Mouse (Mus musculus) embryonic fibroblast, embryonic 13.5 days (primary cell): ENCODE measurements at regions not wholly inside any gene's neighbourhood (a gene's known extent, or its start where the extent isn't known, plus 50 kb on each side); places are given as distances from the start of the nearest gene placed in this dataset.
"Not testable (repeated sequence)": the region's sequence is repeated elsewhere in the genome, so short reads cannot be mapped to it uniquely, and the experiment has no call there.

Experiments used
- H3K27ac ChIP-seq: 2 replicates; pipeline ENCODE4 v1.5.1; 2012; ENCODE audit warnings: low read length, control low read depth, inconsistent platforms; ENCODE audit not compliant: insufficient read depth
- H3K4me1 ChIP-seq: 2 replicates; pipeline ENCODE4 v1.6.1; 2011; ENCODE audit warnings: low read length; ENCODE audit not compliant: control insufficient read depth, insufficient read depth
- H3K4me3 ChIP-seq: 2 replicates; pipeline ENCODE4 v1.5.1; 2011; ENCODE audit warnings: mild to moderate bottlenecking, control low read depth, low read length; ENCODE audit not compliant: insufficient read depth
- CTCF ChIP-seq: IDR thresholded peaks from 2 replicates; pipeline ENCODE4 v1.5.1; 2011; ENCODE audit warnings: mild to moderate bottlenecking, control low read depth, low read length, moderate library complexity, borderline replicate concordance; ENCODE audit not compliant: insufficient read depth
- POLR2A ChIP-seq: IDR thresholded peaks from 2 replicates; pipeline ENCODE4 v1.6.1; 2011; ENCODE audit warnings: low read depth, mild to moderate bottlenecking, control low read depth, low read length, moderate library complexity

DNA sequence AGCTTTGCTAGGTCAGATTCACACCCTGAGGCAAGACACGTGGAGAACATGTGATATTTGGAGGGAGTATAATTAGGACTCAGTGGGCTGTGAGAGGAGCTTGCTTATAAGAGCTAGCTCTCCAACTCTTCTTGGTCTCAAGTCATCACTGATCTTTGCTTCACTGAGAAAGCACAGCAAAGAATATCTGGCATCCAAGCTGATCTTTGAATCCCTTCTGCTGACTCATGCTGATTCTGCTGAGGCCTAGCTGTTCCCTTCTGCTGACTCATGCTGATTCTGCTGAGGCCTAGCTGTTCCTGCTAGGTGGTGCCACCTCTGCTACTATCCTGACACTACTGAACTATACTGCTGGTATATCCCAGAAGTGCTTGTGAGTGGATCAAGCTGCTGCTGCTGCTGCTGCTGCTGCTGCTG, 639.0 kb upstream of the Slc8a1 start:
- no peak overlapping the region for H3K4me3 ChIP-seq
- TF ChIP-seq POLR2A (no peak), CTCF (no peak)
- no peaks in the 10 kb centered on the region; the same call in 1 of the 2 replicates for H3K4me1 ChIP-seq
- H3K27ac ChIP-seq = peak overlapping the region; percentile 67

DNA sequence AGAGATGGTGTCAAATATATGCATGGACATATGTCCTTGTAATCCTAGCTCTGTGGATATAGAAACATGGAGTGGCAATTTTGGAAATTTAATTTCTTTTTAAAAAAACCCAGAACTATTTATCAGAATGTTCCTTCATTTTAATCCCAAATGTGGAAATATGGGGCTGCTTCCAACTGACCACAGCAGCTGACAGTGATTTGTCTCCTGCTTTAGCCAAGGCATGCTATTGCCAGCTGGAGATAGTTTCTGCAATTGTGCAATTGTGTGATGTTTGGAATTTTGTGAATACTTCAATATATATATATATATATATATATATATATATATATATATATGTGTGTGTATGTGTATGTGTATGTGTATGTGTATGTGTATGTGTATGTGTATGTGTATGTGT, 629.7 kb upstream of the Slc8a1 start:
- no peak for TF ChIP-seq POLR2A
- TF ChIP-seq CTCF = no peak
- Histone ChIP-seq H3K4me1 (no peaks in the 10 kb centered on the region), H3K4me3 (no peak overlapping the region)

DNA sequence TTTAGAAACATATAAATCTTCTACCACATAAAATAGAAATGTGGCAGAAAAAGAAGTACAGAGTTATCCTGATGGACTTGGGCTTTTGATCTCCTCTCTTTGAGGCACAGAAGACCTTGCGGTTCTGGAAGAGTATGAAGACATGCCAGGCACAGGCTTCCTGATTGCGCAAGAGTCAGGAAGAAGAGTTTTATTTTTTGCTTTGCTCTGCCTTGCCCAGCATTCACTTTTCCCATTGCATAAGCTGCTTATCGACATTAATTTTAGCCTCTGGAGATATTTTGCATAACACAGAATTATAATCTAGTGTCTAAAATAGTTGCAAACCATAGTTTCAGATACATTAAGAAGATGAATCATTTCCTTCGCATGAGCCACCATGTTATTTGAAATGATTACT, 627.8 kb upstream of the Slc8a1 start:
- TF ChIP-seq POLR2A = no peak
- no peak for TF ChIP-seq CTCF
- no peak overlapping the region for H3K4me3 ChIP-seq
- no peaks in the 10 kb centered on the region for H3K4me1 ChIP-seq
- H3K27ac ChIP-seq = no peak overlapping the region

More for the DNA sequence above, 629.7 kb upstream of the Slc8a1 start:
- H3K27ac ChIP-seq = no peak overlapping the region

DNA sequence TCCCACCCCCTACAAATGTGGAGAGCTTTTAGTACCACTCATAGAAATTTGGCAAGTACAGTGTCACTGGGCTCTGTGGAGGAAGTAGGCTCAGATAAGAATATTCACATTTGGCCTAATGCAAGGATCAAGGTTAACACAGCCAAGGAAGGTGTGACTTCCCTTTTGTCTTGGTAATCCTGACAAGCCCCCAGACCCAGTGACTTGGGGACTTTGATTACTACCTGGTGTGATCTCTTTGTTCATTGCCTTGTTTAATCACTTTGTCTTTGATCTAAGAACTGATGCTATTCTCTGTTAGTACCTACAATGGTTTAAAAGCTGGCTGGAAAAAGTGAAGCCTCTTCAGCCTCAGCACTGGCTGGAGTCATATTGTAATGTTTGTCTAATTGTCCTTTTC, 610.5 kb upstream of the Slc8a1 start:
- TF ChIP-seq POLR2A (no peak), CTCF (no peak)

DNA sequence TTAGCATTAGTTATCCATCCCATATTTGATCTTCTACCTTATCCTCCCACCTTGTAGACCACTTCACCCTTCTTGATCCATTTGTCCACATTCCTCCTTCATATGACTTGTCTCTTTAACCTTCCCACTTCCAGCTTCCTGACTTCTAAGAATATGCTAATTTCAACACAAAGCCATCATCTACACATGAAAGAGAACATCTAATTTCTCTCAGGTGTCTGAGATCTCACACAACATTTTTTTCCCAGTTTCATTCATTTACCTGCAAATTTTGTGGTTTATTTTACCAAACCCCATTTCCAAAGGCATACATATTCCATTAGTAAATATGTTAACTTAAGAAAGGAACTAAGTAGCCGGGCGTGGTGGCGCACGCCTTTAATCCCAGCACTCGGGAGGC, 593.3 kb upstream of the Slc8a1 start:
- no peak overlapping the region for H3K27ac ChIP-seq
- H3K4me3 ChIP-seq = no peak overlapping the region
- TF ChIP-seq POLR2A = no peak
- no peak for TF ChIP-seq CTCF
- no peaks in the 10 kb centered on the region for H3K4me1 ChIP-seq

More for the DNA sequence above, 610.5 kb upstream of the Slc8a1 start:
- Histone ChIP-seq H3K4me3 (no peak overlapping the region), H3K4me1 (no peaks in the 10 kb centered on the region), H3K27ac (no peak overlapping the region)

DNA sequence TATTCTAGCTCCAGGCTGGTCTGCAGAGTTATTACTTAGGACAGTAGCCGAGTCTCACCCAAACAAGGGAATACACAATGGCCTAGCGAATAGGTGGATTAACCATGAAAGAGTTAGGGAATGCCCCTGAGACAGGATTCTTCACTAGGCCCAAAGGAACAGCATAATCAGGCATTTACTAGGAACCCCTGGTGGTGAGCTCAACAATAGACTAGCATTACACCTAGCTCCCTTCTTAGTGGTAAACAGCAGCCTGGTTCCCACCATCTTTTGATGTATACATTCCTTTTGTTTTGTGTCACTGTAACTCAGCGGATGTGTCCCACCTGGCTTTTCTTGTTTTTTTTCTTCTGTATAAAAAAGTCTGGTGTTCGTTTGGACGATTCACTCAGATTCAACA, 574.0 kb upstream of the Slc8a1 start:
- TF ChIP-seq POLR2A (no peak), CTCF (no peak)
- Histone ChIP-seq H3K4me1 (no peaks in the 10 kb centered on the region), H3K27ac (no peak overlapping the region), H3K4me3 (no peak overlapping the region)

DNA sequence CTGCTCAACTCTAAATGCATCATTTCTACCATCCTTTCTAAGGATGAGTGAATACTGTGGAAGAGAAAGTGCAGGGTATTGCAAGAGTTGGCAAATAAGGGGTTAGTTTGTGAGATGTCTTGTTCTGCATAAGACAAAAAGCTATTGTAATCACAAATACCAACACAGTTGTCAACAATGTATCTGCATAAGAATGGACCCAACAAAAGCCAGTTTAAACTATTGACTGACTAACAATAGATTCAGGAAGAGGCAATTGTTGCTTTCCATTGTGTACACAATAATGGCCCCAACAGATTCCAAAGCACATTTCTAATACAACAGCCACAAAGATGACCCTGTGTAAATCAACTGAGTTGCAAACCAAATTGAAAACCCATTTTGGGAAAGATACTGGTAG, 568.2 kb upstream of the Slc8a1 start:
- TF ChIP-seq POLR2A (no peak), CTCF (no peak)
- Histone ChIP-seq H3K4me1 (no peaks in the 10 kb centered on the region), H3K4me3 (no peak overlapping the region), H3K27ac (no peak overlapping the region)

DNA sequence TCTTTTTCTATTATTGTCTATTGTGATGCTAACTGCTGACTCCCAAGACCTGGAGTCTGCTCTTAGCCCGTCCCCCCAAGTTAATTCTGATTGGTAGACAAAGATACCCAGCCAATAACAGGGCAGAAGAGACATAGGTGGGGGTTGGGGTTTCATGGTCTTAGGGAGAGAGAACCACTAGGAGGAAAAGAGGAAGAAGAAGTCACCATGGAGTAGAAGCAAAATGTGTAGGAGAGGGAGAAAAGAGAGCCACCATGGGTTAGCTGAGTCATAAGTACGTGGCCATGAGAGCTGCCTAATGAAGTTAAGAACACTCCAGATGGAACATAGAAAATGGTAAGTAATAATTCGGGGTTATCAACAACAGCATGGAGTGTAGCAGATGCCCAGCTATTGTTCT, 539.6 kb upstream of the Slc8a1 start:
- no peak overlapping the region for H3K27ac ChIP-seq
- no peak overlapping the region for H3K4me3 ChIP-seq
- no peak for TF ChIP-seq POLR2A
- TF ChIP-seq CTCF = no peak
- H3K4me1 ChIP-seq = no peaks in the 10 kb centered on the region

DNA sequence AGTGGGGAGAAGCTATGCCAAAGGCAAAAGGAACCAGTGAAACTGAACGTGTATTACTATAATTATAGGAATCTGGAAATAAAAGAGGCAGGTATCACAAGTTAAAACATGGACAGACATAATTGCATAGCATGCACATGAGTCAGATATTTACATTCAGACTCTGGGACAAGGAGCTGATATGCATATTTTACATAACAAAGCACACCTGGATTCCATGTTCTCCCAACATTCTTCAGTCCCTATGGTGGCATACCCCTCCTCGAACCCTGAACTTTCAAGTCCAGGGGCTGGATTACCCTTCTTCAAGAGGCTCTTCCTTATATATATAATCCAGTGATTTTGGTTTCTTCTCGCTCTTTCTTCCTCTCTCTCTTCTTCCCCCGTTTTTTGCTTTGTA, 535.8 kb upstream of the Slc8a1 start:
- H3K27ac ChIP-seq = no peak overlapping the region
- TF ChIP-seq CTCF = no peak
- TF ChIP-seq POLR2A = no peak
- H3K4me1 ChIP-seq = no peaks in the 10 kb centered on the region
- no peak overlapping the region for H3K4me3 ChIP-seq

DNA sequence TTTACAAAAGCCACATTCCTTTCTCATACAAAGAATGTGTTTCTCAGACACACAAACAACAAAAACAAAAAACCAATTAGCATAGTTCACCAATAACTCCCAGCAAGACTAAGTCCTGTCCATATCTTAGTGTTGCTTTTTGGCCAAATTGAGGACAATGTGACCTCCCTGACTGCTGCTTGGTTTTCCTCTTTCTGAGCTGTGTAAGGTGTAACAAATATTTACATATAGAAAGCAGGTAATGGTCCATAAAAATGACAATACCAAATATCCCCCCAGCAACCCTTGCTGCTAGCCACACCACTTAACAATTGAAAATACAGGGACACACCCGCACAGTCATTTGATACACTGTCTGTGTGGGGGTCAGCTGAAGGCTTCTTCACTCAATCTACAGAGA, 534.7 kb upstream of the Slc8a1 start:
- no peak for TF ChIP-seq CTCF
- no peak for TF ChIP-seq POLR2A
- no peaks in the 10 kb centered on the region for H3K4me1 ChIP-seq
- H3K27ac ChIP-seq = no peak overlapping the region
- H3K4me3 ChIP-seq = no peak overlapping the region

DNA sequence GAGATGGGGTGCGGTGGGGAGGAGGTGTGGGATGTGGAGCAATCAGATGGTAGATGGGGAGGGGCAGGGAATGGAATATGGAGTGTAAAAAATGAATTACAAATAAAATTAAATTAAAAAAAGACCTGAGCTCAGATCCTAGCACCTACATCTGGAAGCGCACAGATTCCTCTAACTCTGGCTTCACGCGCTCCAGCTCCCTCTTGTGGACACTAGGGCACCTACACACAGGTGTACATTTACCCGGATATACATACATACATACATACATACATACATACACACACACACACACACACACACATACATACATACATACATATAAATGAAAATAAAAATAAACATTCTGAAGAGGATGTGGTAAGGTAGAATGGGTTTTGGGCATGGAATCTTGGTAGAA, 528.7 kb upstream of the Slc8a1 start:
- H3K4me3 ChIP-seq, H3K4me1 ChIP-seq, H3K27ac ChIP-seq: not testable (repeated sequence)

DNA sequence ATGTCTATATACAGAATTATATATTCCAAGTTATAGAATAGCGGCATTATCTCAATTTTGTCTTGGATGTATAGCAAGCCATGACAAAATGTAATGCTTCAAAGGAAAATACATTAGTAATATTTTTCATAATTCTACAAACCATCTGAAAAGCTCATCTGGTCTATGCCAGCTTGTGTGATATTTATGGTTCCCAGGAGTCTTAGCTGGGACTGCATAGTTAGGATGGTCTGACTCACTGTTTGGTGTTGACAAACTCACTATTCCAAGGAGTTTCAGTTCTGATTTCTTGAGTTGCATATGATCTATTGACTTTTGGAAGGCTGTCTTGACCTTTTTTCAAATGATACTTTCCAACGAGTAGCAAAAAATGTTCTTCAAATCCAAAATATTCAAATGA, 514.2 kb upstream of the Slc8a1 start:
- Histone ChIP-seq H3K4me3 (no peak overlapping the region), H3K27ac (no peak overlapping the region), H3K4me1 (no peaks in the 10 kb centered on the region)
- TF ChIP-seq CTCF = no peak
- no peak for TF ChIP-seq POLR2A
